Mouse (Mus musculus): Measurements from ENCODE around the gene Krt78.
"Not testable (repeated sequence)": the region's sequence is repeated elsewhere in the genome, so short reads cannot be mapped to it uniquely, and the experiment has no call there.

Gene Krt78

DNA sequence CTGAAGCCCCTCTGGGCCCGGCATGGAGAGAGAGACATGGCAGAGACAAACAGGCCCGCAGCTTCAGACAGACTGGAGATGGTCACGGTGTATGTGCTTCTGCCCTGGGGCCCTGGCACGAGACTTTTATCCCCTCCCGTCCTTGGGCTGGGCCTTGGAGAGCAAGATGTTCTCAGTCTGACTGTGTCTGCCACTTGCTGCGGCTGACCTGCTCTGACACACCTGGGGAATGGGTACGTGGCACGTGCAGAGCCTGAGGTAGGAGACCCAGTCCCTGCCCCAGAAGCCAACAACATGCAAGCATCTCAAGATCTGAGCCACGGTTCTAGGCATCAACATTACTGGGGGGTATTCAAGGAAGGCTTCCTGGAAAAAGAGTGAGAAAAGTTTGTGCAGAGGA lies at the start of gene Krt78:
Krt78 (minus strand) TSS at position 101 of the 400 bp plus-strand sequence.
- DNase-seq (ENCODE audit: low read depth in 2 of 2, low spot score in 2 of 2), result no peak

DNA sequence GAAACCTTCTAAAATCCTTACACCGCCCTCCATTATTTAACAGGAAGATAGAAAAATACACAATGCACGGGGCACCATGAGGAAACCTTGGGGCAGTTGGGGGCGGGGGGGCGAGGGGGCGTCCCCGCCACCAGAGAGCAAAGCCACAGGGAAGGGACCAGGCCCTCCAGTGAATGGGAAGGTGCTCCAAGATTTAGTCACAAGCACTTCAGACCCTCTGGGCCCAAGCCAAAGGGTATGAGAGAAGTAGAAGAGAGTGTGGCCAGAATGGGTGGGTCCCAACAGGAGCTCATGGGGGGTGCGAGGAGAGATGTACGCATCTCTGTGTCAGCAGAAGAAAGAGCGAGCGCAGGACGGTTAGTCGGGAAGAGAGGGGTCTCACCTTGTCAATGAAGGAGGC lies 49.4 kb upstream of the Krt78 start:
- DNase-seq (ENCODE audit: low read depth in 2 of 2, low spot score in 2 of 2), result no peak

DNA sequence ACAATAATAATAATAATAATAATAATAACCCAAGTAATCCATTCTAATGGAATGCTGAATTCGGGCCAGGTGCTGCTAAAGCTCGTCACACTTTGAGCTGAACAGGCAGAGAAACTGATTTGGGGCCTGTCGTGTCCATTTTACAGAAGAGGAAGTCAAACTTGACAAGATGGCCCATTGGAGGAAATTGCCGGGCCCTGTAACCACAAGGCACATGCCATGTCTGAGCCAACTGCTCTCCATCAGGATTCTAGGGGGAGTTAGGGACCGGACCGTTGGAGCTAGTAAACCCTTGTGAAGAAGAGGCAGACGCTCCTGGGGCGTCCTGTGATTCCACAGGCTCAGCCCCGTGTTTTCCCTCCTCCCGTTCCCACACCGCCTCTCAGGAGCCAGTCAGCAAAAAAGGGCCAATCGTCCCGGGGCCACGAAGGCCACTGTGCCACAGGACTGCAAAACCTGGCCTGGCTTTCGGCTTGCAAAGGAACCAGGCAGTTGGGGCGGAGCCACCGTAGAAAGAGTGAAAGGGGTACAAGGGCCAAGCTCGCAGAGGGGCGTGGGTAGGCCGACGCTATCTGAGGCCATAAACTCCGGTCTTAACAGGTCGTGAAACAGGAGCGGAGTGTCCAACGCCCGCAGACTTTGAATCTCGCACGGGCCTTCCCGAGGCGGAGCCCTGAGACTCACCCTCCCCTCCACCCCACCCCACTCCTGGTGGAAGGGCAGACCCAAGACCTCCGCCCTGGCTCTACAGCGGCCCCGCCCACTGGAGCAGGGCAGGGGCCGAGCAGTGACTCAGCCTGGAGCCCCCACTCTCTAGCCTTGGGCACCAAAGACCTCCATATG lies 48.8 kb upstream of the Krt78 start:
- DNase-seq (ENCODE audit: low read depth in 2 of 2, low spot score in 2 of 2), result no peak

DNA sequence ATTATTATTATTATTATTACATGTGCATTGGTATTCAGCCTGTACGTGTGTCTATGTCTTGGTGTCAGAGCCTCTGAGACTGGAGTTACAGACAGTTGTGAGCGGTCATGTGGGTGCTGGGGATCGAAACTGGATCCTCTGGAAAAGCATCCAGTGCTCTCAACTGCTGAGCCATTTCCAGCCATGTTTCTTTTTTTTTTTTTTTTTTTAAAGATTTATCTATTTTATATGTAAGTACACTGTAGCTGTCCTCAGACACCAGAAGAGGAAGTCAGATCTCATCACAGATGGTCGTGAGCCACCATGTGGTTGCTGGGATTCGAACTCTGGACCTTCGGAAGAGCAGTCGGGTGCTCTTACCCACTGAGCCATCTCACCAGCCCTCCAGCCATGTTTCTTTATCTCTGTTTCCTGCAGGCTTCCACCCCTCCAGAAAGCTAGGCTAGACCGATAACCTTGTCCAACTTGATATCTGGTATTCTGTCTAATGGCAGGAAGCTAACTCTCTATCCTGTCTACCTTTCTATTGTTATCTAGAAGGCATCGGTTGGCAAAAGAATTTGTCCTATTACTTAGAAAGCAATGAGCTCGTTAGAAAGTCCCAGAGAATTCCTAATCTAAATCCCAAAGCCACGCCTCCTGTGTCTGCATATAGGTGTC lies 45.7 kb upstream of the Krt78 start:
- no peak for DNase-seq (ENCODE audit: low read depth in 2 of 2, low spot score in 2 of 2)

DNA sequence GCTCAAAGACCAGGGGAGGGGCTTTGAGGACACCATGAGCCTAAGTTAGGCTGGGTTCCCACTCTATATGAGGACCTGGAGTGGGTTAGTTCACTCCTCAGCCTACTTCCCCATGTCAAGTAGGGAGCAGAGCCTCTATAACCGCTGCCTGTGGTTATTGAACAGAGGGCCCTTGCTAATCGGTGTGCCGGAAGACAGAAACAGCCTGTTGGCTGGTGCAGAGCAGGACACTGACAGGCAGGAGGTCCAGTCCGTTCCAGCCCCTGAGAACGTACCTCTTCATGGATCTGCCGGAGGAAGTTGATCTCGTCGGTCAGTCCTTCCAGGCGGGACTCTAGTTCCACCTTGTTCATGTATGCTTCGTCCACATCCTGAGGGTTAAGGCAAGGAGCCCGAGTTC lies 45.1 kb upstream of the Krt78 start:
- DNase-seq (ENCODE audit: low read depth in 2 of 2, low spot score in 2 of 2), result no peak

DNA sequence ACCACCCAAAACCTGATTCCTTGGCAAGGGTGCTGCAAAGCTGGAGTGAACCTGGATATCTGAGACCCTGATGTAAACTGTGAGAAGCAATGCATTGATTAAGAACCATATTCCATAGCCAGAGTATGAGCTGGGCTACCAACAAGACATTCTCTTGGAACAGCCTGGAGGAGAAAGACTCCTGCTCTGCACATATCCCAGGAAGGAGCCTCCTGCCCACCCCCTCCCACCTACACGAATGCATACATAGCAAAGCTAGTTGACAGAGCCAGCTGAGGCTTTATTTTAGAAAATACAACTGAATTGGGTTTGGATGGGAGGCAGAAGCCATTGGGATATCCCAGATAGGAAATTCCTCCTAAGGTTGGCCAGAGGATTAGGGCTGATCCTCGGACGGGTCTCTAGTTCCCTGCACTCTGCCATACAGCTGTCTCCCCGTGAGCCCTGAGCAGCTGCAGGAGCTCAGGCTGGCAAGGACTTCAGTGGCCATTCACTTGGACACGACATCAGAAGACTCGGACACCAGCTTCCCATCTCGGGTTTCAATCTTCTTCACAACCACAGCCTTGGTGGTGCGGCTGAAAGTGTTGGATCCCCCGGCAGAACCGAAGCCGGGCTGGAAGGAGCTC lies 42.5 kb upstream of the Krt78 start:
- not testable (repeated sequence) for DNase-seq (ENCODE audit: low read depth in 2 of 2, low spot score in 2 of 2)

DNA sequence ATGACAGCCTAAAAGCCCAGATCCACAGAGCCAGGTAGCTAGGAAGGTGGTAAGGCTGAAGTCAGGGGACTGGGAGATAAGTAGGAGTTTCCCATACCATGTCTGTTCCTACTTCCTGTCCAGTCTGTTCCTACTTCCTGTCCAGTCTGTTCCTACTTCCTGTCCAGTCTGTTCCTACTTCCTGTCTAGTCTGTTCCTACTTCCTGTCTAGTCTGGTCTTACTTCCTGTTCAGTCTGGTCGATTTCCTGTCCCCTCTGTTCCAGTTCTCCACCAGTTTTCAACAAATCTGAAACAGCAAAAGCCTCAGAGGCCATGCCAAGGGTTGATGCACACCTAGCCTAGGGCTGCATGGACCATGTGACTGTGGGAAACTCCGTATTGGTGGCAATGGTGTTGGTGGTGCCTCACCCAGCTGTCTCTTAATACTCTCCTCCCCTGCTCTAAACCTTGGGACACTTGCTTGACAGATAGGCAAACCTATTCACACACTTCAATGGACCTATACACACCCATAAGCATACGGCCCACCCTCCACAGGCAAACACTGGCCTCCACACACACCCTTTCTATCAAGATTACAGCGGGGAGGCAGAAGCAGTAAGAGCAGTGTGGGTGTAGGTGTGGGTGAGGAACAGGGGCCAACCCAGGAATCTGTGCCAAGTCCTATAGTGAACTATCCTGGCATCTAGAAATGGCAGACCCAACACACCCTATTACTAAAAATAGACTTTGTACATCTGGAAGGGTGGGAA lies 41.6 kb upstream of the Krt78 start:
- no peak for DNase-seq (ENCODE audit: low read depth in 2 of 2, low spot score in 2 of 2)

DNA sequence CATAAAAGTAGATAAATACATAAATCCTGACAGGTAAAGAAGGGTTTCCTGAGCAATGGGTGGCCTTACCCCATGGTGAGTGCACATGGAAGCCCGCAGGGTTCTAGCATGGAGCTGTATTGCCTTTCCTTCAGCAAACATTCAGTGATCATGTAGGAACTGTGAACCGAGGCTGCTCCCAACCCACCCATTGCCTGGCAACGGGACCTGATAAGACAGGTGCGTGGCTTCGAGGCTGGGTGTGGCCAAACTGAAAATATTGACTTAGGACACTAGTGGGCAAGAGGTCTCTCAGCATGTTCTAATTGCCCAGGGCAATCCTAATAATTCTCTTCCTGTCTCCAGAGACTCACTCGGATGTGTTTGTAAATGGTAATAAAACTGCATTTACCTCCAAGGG lies 40.3 kb upstream of the Krt78 start:
- no peak for DNase-seq (ENCODE audit: low read depth in 2 of 2, low spot score in 2 of 2)

DNA sequence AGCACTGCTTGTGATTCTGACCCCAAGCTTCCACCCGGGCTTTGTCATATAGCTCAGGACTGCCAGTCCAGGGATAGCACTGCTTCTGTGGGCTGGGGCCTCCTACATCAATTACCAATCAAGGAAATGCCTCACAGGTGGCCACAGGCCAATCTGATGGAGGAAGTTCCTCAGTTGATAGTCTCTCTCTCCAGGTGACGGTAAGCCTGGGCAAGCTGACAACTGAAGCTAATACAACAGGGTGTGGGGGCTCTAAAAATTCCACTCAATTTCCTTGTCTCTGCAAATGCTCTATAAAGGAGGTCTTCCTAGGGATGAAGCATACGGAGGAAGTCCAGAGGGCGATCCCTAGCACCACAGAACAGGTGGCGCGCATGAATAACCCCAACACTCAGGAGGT lies 36.9 kb upstream of the Krt78 start:
- DNase-seq (ENCODE audit: low read depth in 2 of 2, low spot score in 2 of 2), result no peak

DNA sequence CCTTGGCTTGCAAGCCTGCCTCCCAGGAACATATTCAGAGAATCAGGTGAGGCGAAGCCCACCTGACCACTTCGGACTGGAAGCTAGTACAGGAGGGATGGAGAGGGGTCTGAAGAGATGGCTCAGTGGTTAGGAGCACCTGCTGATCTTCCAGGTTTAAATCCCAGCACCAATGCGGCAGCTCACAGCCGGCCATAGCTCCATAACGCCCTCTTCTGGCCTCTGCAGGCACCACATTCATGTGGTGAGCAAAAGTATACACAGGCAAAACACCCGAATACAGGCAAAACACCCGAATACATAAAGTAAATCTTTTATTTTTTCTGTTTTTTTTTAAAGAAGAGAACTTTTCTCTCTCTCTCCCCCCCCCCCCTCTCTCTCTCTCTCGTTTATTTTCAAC lies 34.6 kb upstream of the Krt78 start:
- DNase-seq (ENCODE audit: low read depth in 2 of 2, low spot score in 2 of 2), result no peak

DNA sequence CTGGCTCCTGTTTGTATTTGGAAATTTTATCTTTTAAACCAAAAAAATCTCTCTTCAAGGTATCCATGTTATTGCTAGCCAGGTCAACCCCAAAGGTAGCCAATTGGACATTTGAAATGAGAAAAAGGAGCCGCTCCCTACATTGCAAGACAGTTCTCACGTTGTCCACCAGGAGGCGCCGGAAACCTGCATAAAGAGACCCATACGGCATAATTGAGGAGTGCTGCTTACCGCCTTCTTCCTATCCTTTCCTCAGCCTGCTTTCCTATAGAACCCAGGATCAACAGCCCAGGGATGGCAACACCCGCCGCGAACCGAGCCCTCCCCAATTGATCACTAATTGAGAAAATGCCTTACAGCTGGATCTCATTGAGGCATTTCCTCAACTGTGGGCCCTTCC lies 34.0 kb upstream of the Krt78 start:
- peak; percentile 74 to 78 for DNase-seq (ENCODE audit: low read depth in 2 of 2, low spot score in 2 of 2)

DNA sequence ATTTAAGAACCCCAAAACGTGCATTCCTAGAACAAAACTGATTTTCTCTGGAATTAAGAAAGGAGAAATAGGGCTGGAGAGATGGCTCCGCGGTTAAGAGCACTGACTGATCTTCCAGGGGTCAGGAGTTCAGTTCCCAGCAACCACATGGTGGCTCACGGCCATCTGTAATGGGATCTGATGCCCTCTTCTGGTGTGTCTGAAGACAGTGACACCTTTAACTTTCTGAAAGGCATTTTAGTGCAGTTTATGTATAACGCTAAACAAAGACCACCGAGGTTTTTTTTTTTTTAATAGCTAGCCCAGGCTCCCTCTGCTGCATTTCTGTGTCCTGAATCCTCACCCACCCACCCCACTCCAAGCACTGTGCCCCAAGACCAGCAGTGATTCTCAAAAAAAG lies 30.7 kb upstream of the Krt78 start:
- DNase-seq (ENCODE audit: low read depth in 2 of 2, low spot score in 2 of 2), result no peak

DNA sequence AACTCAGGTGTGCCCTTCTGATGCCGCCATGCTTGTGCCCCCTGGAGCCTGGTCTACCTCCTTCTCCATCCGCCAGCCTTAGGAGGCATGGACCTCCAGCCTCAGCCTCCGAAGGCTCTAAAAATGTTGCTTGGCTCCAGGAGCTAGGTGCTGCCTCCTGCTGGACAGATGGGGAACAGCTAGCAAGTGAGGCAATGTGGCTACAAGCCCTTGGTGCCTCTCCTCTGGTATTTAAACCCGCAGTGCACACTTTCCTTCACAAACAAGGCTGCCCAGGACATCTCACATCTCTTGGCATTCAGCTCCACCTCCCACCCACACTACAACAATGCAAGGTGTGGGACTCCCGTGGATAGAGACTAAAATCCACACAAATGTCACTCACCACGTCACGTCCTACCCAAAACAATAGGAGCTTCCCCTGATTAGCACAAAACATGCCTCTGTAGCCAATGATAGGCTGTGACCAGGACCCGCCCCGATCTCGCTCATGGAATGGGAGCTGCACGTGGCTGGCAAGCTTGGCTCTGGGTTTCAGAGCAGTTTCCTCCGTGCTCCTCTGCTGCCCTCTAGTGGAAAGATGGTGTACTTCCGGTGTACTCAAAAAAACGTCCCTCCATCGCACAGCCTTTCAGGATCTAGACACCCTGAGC lies 30.0 kb upstream of the Krt78 start:
- peak; percentile 70 to 77 for DNase-seq (ENCODE audit: low read depth in 2 of 2, low spot score in 2 of 2)

DNA sequence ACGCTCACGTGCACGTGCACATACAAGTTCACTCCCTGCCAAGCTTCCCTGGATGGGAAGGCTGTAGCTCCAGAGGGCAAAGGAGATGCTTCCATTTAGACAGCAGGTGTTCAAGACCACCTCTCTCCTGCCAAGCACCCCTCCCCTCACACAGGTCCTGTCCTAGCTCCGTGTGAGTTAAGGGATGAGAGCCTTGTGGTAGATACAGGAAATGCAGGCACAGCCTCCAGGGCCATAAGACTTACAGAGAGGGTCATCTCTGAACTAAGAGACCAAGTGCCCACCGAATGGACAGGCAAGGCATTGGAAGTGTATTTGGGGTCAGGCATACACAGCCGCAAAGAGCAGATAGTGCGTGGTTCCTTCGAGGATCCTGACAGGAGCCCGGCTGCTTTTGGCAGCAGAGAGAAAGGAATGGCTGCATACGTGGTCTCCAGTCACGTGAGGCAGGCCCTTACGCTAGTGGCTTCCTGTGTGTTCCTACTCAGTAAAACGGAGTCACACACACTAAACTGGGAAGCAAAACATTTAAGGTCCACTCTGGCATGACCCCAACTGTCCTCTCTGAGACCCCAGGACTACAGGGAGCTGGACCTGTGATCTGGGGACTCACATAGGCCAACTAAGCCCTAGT lies 29.3 kb upstream of the Krt78 start:
- DNase-seq (ENCODE audit: low read depth in 2 of 2, low spot score in 2 of 2), result no peak

DNA sequence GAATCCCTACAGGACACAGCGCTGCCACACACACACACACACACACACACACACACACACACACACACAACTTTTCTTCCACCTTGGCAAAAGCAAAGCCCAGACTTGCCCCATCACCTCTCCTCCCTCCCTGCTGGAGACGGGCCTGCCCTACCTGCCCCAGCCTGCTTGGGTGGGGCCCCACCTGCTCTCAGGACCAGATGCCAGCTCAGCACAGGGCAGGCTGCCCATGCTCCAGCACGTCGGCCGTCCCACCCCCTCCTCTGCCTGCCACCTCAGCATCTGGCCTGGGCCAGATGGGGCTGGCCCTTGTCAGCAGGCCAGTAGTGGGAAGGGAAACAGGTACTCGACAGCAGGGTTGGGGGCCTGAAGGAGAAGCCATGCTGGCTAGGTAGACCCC lies 26.8 kb upstream of the Krt78 start:
- DNase-seq (ENCODE audit: low read depth in 2 of 2, low spot score in 2 of 2), result no peak

DNA sequence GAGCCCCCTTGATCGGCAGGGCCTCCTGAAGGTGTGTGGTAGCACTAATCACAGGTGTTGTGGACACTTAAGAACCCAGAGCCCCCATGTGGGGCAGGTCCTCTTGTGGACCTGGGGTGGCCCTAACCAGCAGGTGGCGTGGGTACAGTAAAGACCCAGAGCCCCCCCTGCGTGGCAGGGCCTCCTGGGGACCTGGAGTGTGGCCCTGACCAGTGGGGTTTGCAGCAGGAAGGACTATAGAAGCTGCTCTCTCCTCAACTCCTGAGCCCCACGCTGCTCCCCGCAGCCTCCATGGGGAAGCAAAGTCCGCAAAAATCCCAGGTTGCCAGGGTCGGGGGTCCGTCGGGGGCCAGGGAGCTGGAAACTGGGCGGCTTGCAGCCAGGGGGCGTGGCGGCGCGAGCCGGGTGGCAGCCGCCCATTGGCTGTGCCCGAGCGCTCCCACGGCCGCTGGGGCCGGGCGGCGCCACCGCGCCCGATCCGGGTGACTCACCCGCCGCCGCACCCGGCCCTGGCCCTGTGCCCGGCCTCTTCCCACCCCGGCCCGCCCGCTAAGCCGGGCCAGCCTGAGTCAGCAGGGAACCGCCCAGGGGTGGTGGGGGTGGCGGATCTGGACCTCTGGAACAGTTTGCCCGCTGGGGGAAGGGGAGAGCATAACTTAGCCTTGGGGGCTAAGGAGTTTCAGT lies 23.1 kb upstream of the Krt78 start:
- no peak for DNase-seq (ENCODE audit: low read depth in 2 of 2, low spot score in 2 of 2)

DNA sequence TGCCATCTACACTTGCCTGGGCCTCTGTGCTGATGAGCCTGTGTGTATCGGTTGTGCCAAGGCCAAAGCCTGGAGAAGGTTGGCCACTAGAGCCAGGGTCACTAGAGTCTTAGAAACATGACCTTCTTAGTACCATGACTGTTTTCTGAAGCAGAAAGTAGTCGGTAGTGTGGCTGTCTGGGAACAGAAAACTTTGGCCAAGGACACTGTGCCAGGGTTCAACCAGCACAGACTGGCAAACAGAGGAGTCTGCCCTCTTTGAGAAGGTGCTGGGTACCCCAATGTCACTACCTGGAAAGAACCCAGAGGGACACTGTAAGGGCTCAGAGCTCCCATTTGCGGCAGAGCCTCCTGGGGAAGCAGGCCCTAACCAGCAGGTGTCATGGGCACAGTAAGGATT lies 22.6 kb upstream of the Krt78 start:
- no peak for DNase-seq (ENCODE audit: low read depth in 2 of 2, low spot score in 2 of 2)

DNA sequence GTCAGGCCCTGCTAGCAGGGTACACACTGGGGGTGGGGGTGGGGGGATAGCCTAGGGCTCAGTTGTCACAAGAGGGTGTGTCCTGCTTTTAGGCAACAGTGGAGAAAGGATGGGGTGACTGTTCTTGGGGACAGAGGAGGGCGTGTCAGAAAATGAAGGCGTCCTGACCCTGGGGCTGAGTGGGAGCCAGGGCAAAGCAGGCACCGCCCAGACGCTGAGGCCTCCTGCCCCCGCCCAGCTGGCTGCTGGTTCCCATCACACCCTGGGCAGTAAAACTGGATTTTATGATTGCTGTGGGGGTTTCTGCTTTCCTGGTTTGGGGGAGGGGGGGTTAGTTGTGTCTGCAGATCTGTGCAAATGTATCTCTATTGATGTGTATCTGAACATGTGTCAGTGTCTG lies 21.9 kb upstream of the Krt78 start:
- DNase-seq (ENCODE audit: low read depth in 2 of 2, low spot score in 2 of 2), result no peak

DNA sequence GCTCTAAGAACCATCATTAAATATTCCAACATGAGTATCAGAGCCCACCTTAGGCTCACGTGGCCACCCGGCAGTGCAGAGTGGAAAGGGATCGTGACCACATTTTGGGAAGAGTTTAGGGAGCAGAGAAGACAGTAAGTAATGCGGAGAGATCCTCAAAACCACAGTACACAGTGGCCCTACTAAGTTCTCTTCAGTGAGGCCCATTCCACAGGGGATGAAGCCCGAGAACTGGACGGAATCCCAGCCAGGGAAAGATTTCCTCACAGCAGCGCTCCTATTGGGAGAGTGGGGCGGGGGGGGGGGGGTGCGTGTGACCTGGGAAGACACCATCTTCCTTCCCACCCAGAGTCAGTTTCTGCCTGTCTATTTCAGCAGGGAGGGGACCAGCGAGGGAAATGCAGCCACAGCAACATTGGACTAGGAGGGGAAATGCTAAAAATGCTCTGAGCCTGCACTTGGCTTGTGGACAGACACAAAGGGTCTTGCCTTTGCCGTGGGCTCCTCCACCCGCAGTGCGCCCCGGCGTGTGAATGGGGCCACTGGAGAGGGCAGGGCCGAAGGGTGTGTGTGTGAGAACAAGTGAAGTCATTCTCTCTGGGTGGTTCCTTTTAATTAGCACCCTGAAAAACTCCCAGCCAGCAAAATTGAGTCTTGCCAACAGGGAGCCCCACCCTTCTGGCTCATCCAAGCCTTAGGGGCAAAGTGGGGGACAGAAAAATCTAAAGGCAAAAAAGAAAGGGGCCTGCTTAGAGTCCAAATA lies 20.2 kb upstream of the Krt78 start:
- no peak for DNase-seq (ENCODE audit: low read depth in 2 of 2, low spot score in 2 of 2)

Measured in CD8-positive naive resting alpha-beta T cell, adult 2 months (primary cell).